In the genomic region with DNA sequence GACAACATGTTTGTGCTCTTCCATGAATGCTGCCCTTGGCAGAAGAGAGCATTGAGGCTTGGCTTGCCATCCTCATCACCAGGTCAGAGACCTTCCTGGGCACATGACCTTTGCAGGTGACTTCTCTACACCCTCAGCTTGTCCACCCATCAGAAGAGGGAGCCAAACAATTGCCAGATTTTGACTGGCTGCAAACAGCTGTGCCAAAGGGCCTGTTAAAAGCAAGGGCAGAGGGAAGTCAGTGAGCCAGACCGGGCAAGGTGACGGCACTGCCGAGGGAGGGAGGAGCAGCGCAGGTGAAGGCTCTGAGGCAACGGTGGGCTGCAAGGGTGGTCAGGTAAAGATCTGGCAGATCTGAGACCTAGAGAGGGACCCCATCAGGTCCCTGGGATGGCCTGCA, we compare ENCODE assay signal across 23 mouse cellular contexts.
DNase-seq lines count a peak whose midpoint lies in the region; ATAC-seq and TF ChIP-seq lines count a peak whose summit lies in the region.
"Had no signal": no experiment of that assay in that cellular context is flagged by ENCODE, and none has a peak within 500 bp of the region (broad histone marks: within the 10 kb centered on the region; RNA-seq: fewer than 3 reads in every experiment).

No protein-coding gene starts in this region.

- H3K4me2 ChIP-seq in heart, embryonic 12.5 days = no peak overlapping the region
- H3K4me2 ChIP-seq in kidney, embryonic 14.5 days (replicated peaks; ENCODE audit: low read depth, low read length) = no peak overlapping the region
- no peak overlapping the region for H3K4me2 ChIP-seq in liver, embryonic 12.5 days
- H3K4me2 ChIP-seq: embryonic facial prominence, embryonic 13.5 days; forebrain, embryonic 12.5 days; forebrain, embryonic 15.5 days; hindbrain, embryonic 12.5 days; hindbrain, embryonic 15.5 days had no signal

- no peak overlapping the region for H3K9ac ChIP-seq in heart, embryonic 12.5 days
- no peak overlapping the region for H3K9ac ChIP-seq in kidney, embryonic 14.5 days (ENCODE audit: low read depth, low read length)
- no peak overlapping the region for H3K9ac ChIP-seq in liver, adult 2 months (ENCODE audit: low read depth, low read length)
- H3K9ac ChIP-seq in liver, embryonic 12.5 days = no peak overlapping the region
- H3K9ac ChIP-seq: embryonic facial prominence, embryonic 13.5 days; forebrain, embryonic 12.5 days; forebrain, embryonic 15.5 days; hindbrain, embryonic 12.5 days; hindbrain, embryonic 15.5 days had no signal

- ATAC-seq in heart, embryonic 12.5 days (ENCODE audit: insufficient number of reproducible peaks, low FRiP score) = no peak
- 0 out of 2 replicates have a peak, but pooled peaks have one; percentile 47 for ATAC-seq in kidney, embryonic 14.5 days (ENCODE audit: low FRiP score, low TSS enrichment)
- no peak for ATAC-seq in liver, embryonic 12.5 days
- ATAC-seq: CD4-positive, CD25-positive, alpha-beta regulatory T cell, adult 4 months; forebrain, embryonic 15.5 days had no signal

- 96% methylated on average over 5 of the region's 5 CpGs for WGBS in heart, embryonic 12.5 days
- 83% methylated on average over 5 of the region's 5 CpGs for WGBS in kidney, embryonic 14.5 days
- WGBS in liver, adult 2 months = 40% methylated on average over 5 of the region's 5 CpGs
- WGBS in liver, embryonic 12.5 days (ENCODE audit: insufficient replicate concordance) = 90% methylated on average over 5 of the region's 5 CpGs

- peaks cover 15% of the 10 kb centered on the region for H3K4me1 ChIP-seq in heart, embryonic 12.5 days (replicated peaks)
- H3K4me1 ChIP-seq in kidney, embryonic 14.5 days (ENCODE audit: control insufficient read depth, insufficient read depth, low read length) = peaks cover 20% of the 10 kb centered on the region
- H3K4me1 ChIP-seq in liver, adult 2 months (ENCODE audit: control insufficient read depth, insufficient read depth, low read length) = peaks cover 6% of the 10 kb centered on the region
- H3K4me1 ChIP-seq in liver, embryonic 12.5 days = peaks cover 14% of the 10 kb centered on the region

- no peak overlapping the region for H3K4me3 ChIP-seq in heart, embryonic 12.5 days
- H3K4me3 ChIP-seq in kidney, embryonic 14.5 days (ENCODE audit: low read length) = no peak overlapping the region
- no peak overlapping the region for H3K4me3 ChIP-seq in liver, adult 2 months (ENCODE audit: insufficient read depth, low read depth, low read length)
- no peak overlapping the region for H3K4me3 ChIP-seq in liver, embryonic 12.5 days
- H3K4me3 ChIP-seq: embryonic facial prominence, embryonic 10.5 days; embryonic facial prominence, embryonic 13.5 days; erythroblast, embryonic 14.5 days; forebrain, embryonic 12.5 days; forebrain, embryonic 15.5 days; heart, adult 2 months; heart, embryonic 10.5 days; hindbrain, embryonic 12.5 days; hindbrain, embryonic 15.5 days had no signal

- H3K36me3 ChIP-seq in heart, embryonic 12.5 days = no peaks in the 10 kb centered on the region
- H3K36me3 ChIP-seq in kidney, embryonic 14.5 days (ENCODE audit: control insufficient read depth, insufficient read depth, low read length) = no peaks in the 10 kb centered on the region
- H3K36me3 ChIP-seq in liver, adult 2 months (ENCODE audit: control insufficient read depth, insufficient read depth, low read length) = no peaks in the 10 kb centered on the region
- no peaks in the 10 kb centered on the region for H3K36me3 ChIP-seq in liver, embryonic 12.5 days
- H3K36me3 ChIP-seq: embryonic facial prominence, embryonic 13.5 days; forebrain, embryonic 12.5 days; forebrain, embryonic 15.5 days; heart, embryonic 10.5 days; hindbrain, embryonic 12.5 days; hindbrain, embryonic 15.5 days had no signal

- no peak for TF ChIP-seq CTCF in liver, adult 2 months (IDR thresholded peaks at IDR 0.05; ENCODE audit: low read depth, low read length)

- no peak for TF ChIP-seq POLR2A in liver, adult 2 months (IDR thresholded peaks at IDR 0.05; ENCODE audit: extremely low read depth, insufficient read depth, low read length)

- H3K27me3 ChIP-seq in heart, embryonic 12.5 days (replicated peaks) = no peaks in the 10 kb centered on the region
- H3K27me3 ChIP-seq in kidney, embryonic 14.5 days (ENCODE audit: control insufficient read depth, insufficient read depth, low read length) = no peaks in the 10 kb centered on the region
- no peaks in the 10 kb centered on the region for H3K27me3 ChIP-seq in liver, adult 2 months (ENCODE audit: control insufficient read depth, insufficient read depth, low read length)
- no peaks in the 10 kb centered on the region for H3K27me3 ChIP-seq in liver, embryonic 12.5 days (replicated peaks)
- H3K27me3 ChIP-seq: embryonic facial prominence, embryonic 13.5 days; forebrain, embryonic 12.5 days; forebrain, embryonic 15.5 days; hindbrain, embryonic 12.5 days; hindbrain, embryonic 15.5 days had no signal

- H3K79me2 ChIP-seq in liver, adult 2 months (ENCODE audit: control insufficient read depth, insufficient read depth, low read length) = peaks cover 18% of the 10 kb centered on the region; the same call in 1 of the 2 replicates

- no peak overlapping the region for H3K27ac ChIP-seq in heart, embryonic 12.5 days (ENCODE audit: poor library complexity, severe bottlenecking)
- H3K27ac ChIP-seq in kidney, embryonic 14.5 days (ENCODE audit: low read depth, low read length) = no peak overlapping the region; the same call in 1 of the 2 replicates
- no peak overlapping the region for H3K27ac ChIP-seq in liver, adult 2 months (replicated peaks; ENCODE audit: insufficient read depth, low read depth, low read length)
- no peak overlapping the region for H3K27ac ChIP-seq in liver, embryonic 12.5 days
- H3K27ac ChIP-seq: embryonic facial prominence, embryonic 10.5 days; embryonic facial prominence, embryonic 13.5 days; forebrain, embryonic 12.5 days; forebrain, embryonic 15.5 days; heart, adult 2 months; heart, embryonic 10.5 days; hindbrain, embryonic 12.5 days; hindbrain, embryonic 15.5 days had no signal

- H3K9me3 ChIP-seq in heart, embryonic 12.5 days (replicated peaks) = no peaks in the 10 kb centered on the region
- H3K9me3 ChIP-seq in kidney, embryonic 14.5 days (ENCODE audit: control insufficient read depth, low read length) = no peaks in the 10 kb centered on the region
- no peaks in the 10 kb centered on the region for H3K9me3 ChIP-seq in liver, embryonic 12.5 days (replicated peaks)
- H3K9me3 ChIP-seq: embryonic facial prominence, embryonic 10.5 days; embryonic facial prominence, embryonic 13.5 days; forebrain, embryonic 12.5 days; forebrain, embryonic 15.5 days; heart, embryonic 10.5 days; hindbrain, embryonic 12.5 days; hindbrain, embryonic 15.5 days had no signal

- DNase-seq in heart, adult 11 months = peak; percentile 87
- DNase-seq in kidney, postnatal 36 days = no peak
- peak; percentile 91 for DNase-seq in liver, adult 2 months (ENCODE audit: extremely low read depth, low read depth, low spot score)
- DNase-seq: adrenal gland, postnatal 10 days; cerebellum, adult 11-12 months; cerebellum, adult 8-10 months; cerebellum, postnatal 10 days; cerebellum, postnatal 36 days; embryo, embryonic 11 days; gastrocnemius, postnatal 25 days; heart, adult 2 months had no signal

Comparison
In these comparisons a context has a peak if more than half of its experiments do, and no peak if none do; other contexts are left out.
1. DNase-seq: peak in heart, adult 11 months (single experiment) and liver, adult 2 months (single experiment); none in kidney, postnatal 36 days (0 of 2).